Mouse (Mus musculus): ENCODE data around the gene Gm43064. TPM values are rescaled to one million over a fixed set of nuclear protein-coding genes. Genes with fewer than 3 reads are reported as not detected.

Gene Gm43064
- polyA plus RNA-seq, 1 experiment from 2014 or later, result not detected

DNA sequence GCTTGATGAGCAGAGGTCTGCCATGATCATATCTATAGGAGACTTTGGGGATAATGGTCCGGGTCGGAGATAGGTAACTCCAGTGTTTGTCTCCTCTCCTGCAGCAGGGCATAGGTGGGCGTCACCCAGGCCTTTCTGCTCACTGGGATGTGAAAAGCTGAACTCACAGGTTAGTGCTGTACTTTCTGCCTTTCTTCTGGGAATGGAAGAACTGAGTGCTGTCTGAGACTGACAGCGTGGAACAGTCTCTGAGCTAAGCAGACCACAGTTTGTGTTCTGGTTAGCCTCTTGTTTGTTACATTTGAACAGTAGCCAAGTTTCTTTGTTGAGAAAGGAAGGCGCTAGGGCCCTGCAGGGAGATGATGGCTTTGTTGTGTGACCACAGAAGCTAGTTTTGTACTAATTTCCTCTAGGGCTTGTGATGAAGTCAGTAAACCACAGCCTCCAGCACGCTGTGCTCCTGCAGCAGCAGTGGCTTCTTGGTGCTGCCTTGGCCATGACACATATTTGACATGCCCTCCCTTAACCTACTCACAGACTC is 50.5 kb downstream of the Gm43064 start:
- Histone ChIP-seq H3K9ac (no peak overlapping the region), H3K4me3 (replicated peaks) (no peak overlapping the region), H3K27ac (no peak overlapping the region), H3K9me3 (no peaks in the 10 kb centered on the region), H3K27me3 (replicated peaks) (no peaks in the 10 kb centered on the region), H3K4me1 (replicated peaks) (no peaks in the 10 kb centered on the region), H3K4me2 (replicated peaks) (no peak overlapping the region), H3K36me3 (no peaks in the 10 kb centered on the region)
- WGBS, result 68% methylated on average over 6 of the region's 6 CpGs
- ATAC-seq, result no peak

DNA sequence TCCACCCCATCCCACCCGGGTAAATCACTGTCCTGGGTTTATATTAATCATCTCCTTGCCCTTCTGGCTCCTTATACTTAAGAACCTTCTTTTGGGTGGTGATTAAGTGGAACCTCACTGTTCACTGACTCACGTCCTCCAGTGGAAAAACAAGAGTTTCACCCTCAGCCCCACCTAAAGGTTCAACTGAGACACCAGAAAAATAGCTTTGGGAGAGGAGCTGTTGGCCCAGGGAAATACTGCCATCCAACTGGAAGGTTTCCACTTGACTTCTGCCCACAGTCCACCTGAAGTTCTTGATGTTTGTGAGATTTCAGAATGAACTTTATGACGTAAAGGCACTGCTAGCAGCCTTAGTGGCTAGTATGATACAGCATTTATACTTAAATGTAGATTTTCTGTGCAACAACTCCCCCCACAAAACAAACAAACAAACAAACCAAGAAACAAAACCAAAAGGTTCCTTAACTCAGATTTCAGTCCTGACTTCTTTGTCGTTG is 53.4 kb downstream of the Gm43064 start:
- H3K27me3 ChIP-seq (replicated peaks), result no peaks in the 10 kb centered on the region
- 74% methylated on average over 4 of the region's 4 CpGs for WGBS
- ATAC-seq, result no peak
- no peak overlapping the region for H3K9ac ChIP-seq
- H3K4me3 ChIP-seq (replicated peaks), result no peak overlapping the region
- no peak overlapping the region for H3K4me2 ChIP-seq (replicated peaks)
- H3K36me3 ChIP-seq, result no peaks in the 10 kb centered on the region
- H3K27ac ChIP-seq, result no peak overlapping the region
- no peaks in the 10 kb centered on the region for H3K9me3 ChIP-seq
- H3K4me1 ChIP-seq (replicated peaks), result no peaks in the 10 kb centered on the region

DNA sequence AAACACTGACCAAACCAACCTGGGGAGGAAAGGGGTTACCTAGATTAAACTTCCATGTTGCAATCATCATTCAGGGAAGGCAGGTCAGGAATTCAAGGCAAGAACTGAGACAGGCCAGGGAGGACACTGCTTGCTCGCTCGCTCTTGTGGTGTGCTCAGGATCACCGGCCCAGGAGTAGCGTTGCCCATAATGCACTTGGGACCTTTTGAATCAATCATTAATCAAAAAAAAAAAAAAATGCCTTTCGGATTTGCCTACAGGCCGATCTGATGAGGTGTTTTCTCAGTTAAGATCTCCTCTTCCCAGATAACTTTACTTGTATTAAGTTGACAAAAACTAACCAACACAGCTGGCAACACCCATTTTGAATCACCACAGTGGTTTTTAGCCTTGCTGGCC is 54.8 kb downstream of the Gm43064 start:
- no peak overlapping the region for H3K27ac ChIP-seq
- no peak overlapping the region for H3K9ac ChIP-seq
- no peaks in the 10 kb centered on the region for H3K27me3 ChIP-seq (replicated peaks)
- no peaks in the 10 kb centered on the region for H3K4me1 ChIP-seq (replicated peaks)
- 85% methylated on average over 6 of the region's 6 CpGs for WGBS
- H3K36me3 ChIP-seq, result no peaks in the 10 kb centered on the region
- no peak for ATAC-seq
- no peak overlapping the region for H3K4me2 ChIP-seq (replicated peaks)
- no peak overlapping the region for H3K4me3 ChIP-seq (replicated peaks)
- no peaks in the 10 kb centered on the region for H3K9me3 ChIP-seq

DNA sequence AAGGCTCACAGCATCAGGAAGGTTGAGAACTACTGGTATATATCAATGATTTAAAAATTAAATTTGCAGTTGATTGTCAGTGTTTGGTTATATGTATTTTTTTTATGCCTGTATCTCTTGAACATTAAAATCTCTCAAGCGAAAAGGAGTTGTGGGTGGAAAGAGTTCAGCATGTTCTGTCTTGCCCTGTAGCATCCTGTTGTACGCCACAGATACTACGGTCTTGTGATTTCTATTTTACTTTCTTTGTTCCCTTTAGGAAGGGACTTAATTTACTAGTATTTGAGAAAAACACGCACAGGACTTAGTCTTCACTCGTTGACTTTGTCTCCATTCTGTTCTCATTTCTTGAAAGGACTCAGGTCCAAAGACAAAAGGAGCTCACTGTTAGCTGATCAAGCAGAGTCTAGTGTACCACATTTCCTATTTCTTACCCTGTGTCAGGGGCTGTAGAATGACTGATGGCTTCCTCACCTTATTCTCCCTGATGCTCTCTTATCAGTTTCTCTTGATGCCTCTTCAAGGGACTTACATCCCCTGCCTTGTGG is 58.1 kb downstream of the Gm43064 start:
- 93% methylated on average over 5 of the region's 5 CpGs for WGBS
- Histone ChIP-seq H3K4me1 (replicated peaks) (no peaks in the 10 kb centered on the region), H3K9ac (no peak overlapping the region), H3K27ac (no peak overlapping the region), H3K4me2 (replicated peaks) (no peak overlapping the region), H3K27me3 (replicated peaks) (no peaks in the 10 kb centered on the region), H3K4me3 (replicated peaks) (no peak overlapping the region), H3K36me3 (no peaks in the 10 kb centered on the region), H3K9me3 (no peaks in the 10 kb centered on the region)
- ATAC-seq, result no peak

DNA sequence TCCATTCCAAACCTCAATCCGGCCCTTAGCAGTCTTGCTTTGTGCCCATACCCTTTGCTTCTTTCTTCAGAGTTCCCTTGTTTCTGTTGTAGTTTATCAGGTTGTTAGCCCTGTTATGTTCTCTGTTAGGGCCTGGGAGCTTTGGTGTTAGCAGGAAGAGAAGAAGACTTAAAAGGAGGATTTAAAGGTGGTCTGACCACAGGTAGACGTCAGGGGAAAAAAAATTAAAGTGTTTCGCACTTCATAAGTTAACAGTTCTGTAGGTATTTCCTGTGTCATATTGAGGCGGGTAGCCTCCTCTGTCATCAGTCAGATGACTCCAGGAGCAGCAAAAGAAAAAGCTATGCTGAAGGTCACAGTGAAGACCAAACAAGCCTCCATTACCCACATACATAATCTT is 58.6 kb downstream of the Gm43064 start:
- H3K9ac ChIP-seq, result no peak overlapping the region
- no peak overlapping the region for H3K27ac ChIP-seq
- H3K4me2 ChIP-seq (replicated peaks), result no peak overlapping the region
- no peaks in the 10 kb centered on the region for H3K9me3 ChIP-seq
- no peak for ATAC-seq
- no peaks in the 10 kb centered on the region for H3K4me1 ChIP-seq (replicated peaks)
- no peaks in the 10 kb centered on the region for H3K36me3 ChIP-seq
- WGBS, result 84% methylated on average over 4 of the region's 4 CpGs
- no peaks in the 10 kb centered on the region for H3K27me3 ChIP-seq (replicated peaks)
- no peak overlapping the region for H3K4me3 ChIP-seq (replicated peaks)

DNA sequence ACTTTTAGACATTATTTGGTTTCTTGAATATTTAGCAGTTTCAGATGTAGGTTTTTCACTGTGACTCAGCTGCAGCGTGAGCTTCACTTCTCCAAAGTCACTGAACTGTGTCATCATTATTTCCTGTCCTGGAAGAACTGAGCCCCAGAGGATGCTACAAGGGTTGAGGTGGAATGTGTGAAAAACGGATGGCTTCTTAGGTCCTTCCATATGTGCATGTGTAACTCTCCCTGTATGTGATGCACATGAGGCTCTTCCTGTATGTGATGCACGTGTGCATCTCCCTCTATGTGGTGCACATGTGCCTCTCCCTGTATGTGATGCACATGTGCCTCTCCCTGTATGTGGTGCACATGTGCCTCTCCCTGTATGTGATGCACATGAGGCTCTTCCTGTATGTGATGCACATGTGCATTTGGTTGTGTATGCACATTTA is 63.3 kb downstream of the Gm43064 start:
- 69% methylated on average over 3 of the region's 3 CpGs for WGBS
- Histone ChIP-seq H3K9me3 (no peaks in the 10 kb centered on the region), H3K4me2 (replicated peaks) (no peak overlapping the region), H3K27me3 (replicated peaks) (no peaks in the 10 kb centered on the region), H3K36me3 (no peaks in the 10 kb centered on the region), H3K9ac (no peak overlapping the region), H3K4me3 (replicated peaks) (no peak overlapping the region), H3K4me1 (replicated peaks) (no peaks in the 10 kb centered on the region), H3K27ac (no peak overlapping the region)
- no peak for ATAC-seq

DNA sequence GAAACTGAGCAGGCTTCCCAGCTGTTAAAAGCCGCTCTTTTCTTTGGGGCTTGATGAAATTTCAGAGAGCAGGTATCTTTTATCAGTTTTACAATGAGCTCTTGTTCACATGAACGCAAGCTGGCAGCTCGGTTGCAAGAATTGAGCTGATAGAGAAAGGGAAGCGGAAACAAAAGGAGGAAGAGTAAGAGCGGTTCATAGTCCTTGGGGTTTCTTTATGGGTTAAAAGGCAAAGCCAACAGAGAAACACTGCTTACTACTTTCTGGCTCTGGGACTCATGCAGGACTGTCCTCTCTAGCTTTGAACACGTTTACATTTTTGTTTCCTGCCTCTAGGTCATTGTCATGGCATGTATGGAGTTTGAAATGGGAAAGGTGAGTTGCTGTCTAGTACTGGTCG is 65.0 kb downstream of the Gm43064 start:
- no peaks in the 10 kb centered on the region for H3K9me3 ChIP-seq
- 70% methylated on average over 7 of the region's 7 CpGs for WGBS

DNA sequence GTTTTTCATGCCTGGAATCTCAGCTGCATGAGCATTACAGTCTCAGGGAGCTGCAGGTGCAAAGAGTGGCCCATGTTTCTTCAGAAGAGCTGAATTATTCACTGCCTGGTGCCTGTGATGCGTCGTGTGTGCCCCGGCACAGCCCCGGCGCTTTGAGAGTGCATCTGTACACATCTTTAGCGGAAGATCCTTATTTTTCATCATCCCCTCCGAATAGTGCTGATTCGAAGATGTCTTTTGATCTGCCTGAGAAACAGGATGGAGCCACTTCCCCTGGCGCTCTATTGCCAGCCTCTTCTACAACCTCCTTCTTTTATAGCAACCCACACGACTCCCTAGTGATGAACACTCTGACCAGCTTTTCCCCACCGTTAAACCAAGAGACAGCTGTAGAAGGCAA is 76.6 kb downstream of the Gm43064 start:
- H3K27me3 ChIP-seq (replicated peaks), result no peaks in the 10 kb centered on the region
- H3K4me2 ChIP-seq (replicated peaks), result no peak overlapping the region
- ATAC-seq, result no peak
- 67% methylated on average over 11 of the region's 11 CpGs for WGBS
- H3K9me3 ChIP-seq, result no peaks in the 10 kb centered on the region
- no peaks in the 10 kb centered on the region for H3K4me1 ChIP-seq (replicated peaks)
- H3K36me3 ChIP-seq, result no peaks in the 10 kb centered on the region
- no peak overlapping the region for H3K27ac ChIP-seq
- H3K9ac ChIP-seq, result no peak overlapping the region
- H3K4me3 ChIP-seq (replicated peaks), result no peak overlapping the region

More for the DNA sequence above, 65.0 kb downstream of the Gm43064 start:
- no peak overlapping the region for H3K27ac ChIP-seq
- H3K4me1 ChIP-seq (replicated peaks), result no peaks in the 10 kb centered on the region
- no peaks in the 10 kb centered on the region for H3K27me3 ChIP-seq (replicated peaks)
- H3K36me3 ChIP-seq, result no peaks in the 10 kb centered on the region
- H3K4me2 ChIP-seq (replicated peaks), result no peak overlapping the region
- H3K9ac ChIP-seq, result no peak overlapping the region
- H3K4me3 ChIP-seq (replicated peaks), result no peak overlapping the region
- ATAC-seq, result no peak

DNA sequence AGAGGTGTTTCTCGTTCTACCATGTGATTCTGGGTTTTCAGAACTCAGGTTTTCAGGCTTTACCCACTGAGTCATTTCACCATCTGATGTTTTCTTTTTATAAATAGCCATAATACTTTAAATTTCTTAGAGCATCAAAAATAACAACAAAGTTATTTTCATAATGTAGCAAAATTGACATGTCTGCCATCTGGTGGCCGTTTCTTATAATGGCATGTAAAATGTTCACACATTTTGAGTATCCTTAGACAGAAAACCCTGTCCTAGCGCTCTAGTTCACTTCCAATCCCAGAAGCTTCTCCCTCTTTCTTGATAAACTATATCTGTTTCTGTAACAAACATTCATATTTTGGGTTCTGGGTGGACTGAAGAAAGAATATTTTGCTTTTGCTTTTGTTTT is 78.2 kb downstream of the Gm43064 start:
- H3K9me3 ChIP-seq, result no peaks in the 10 kb centered on the region
- no peak for ATAC-seq
- no peaks in the 10 kb centered on the region for H3K4me1 ChIP-seq (replicated peaks)
- H3K27ac ChIP-seq, result no peak overlapping the region
- no peak overlapping the region for H3K9ac ChIP-seq
- 28% methylated on average over 3 of the region's 3 CpGs for WGBS
- H3K27me3 ChIP-seq (replicated peaks), result no peaks in the 10 kb centered on the region
- no peak overlapping the region for H3K4me3 ChIP-seq (replicated peaks)
- H3K36me3 ChIP-seq, result no peaks in the 10 kb centered on the region
- H3K4me2 ChIP-seq (replicated peaks), result no peak overlapping the region

Other genes with a start within 250 kb of the Gm43064 start
- gene Syt6, start 234.3 kb upstream of the Gm43064 start, polyA plus RNA-seq (2015; fragmentation: Nextera tagmentation; extraction: Ambion mirVana), result 1.1 and 1.5 TPM in 2 replicates
- 0.14 TPM in 1 of 2 replicates, not detected in the other for gene Atg4a-ps, start 163.5 kb upstream of the Gm43064 start, polyA plus RNA-seq (2015; fragmentation: Nextera tagmentation; extraction: Ambion mirVana)
- gene Olfml3, start 71.6 kb upstream of the Gm43064 start, polyA plus RNA-seq (2015; fragmentation: Nextera tagmentation; extraction: Ambion mirVana), result 45.4 and 47.4 TPM in 2 replicates
- not detected in 2 replicates for gene Gm10964, start 70.2 kb upstream of the Gm43064 start, polyA plus RNA-seq (2015; fragmentation: Nextera tagmentation; extraction: Ambion mirVana)
- gene Hipk1, start 18.0 kb upstream of the Gm43064 start, polyA plus RNA-seq (2015; fragmentation: Nextera tagmentation; extraction: Ambion mirVana), result 8.7 and 9.8 TPM in 2 replicates
- 21.5 and 22.1 TPM in 2 replicates for gene Dclre1b, start 129 bp upstream of the Gm43064 start, polyA plus RNA-seq (2015; fragmentation: Nextera tagmentation; extraction: Ambion mirVana)
- gene Ap4b1, start 53 bp upstream of the Gm43064 start, polyA plus RNA-seq (2015; fragmentation: Nextera tagmentation; extraction: Ambion mirVana), result 19.4 and 20.6 TPM in 2 replicates
- 4.4 and 9.1 TPM in 2 replicates for gene Bcl2l15, start 23.0 kb downstream of the Gm43064 start, polyA plus RNA-seq (2015; fragmentation: Nextera tagmentation; extraction: Ambion mirVana)
- 1.4 and 1.9 TPM in 2 replicates for gene Ptpn22, start 50.2 kb downstream of the Gm43064 start, polyA plus RNA-seq (2015; fragmentation: Nextera tagmentation; extraction: Ambion mirVana)
- 8.3 and 9.7 TPM in 2 replicates for gene Rsbn1, start 104.5 kb downstream of the Gm43064 start, polyA plus RNA-seq (2015; fragmentation: Nextera tagmentation; extraction: Ambion mirVana)
- gene Phtf1, start 158.5 kb downstream of the Gm43064 start, polyA plus RNA-seq (2015; fragmentation: Nextera tagmentation; extraction: Ambion mirVana), result 18.9 and 19.3 TPM in 2 replicates

All from intestine, embryonic 15.5 days (tissue).